Mouse (Mus musculus) spleen, adult 2 months (tissue): ENCODE measurements at regions not wholly inside any gene's neighbourhood (a gene's known extent, or its start where the extent isn't known, plus 50 kb on each side); places are given as distances from the start of the nearest gene placed in this dataset.

Experiments used
- CTCF ChIP-seq: fragments of 200-500 bp; IDR thresholded peaks from 2 replicates; pipeline ENCODE4 v1.5.1; 2011; ENCODE audit warnings: mild to moderate bottlenecking, inconsistent platforms; ENCODE audit not compliant: insufficient read depth, insufficient read length, insufficient replicate concordance; ENCODE audit errors: extremely low read depth
- POLR2A ChIP-seq: fragments of 200-500 bp; IDR thresholded peaks from 2 replicates; pipeline ENCODE4 v1.6.1; 2011; ENCODE audit warnings: low read depth, low read length, inconsistent platforms

GRCm38 (mm10) chr17:13584394-13584793 lies 175.9 kb upstream of the Afdn start:
- TF ChIP-seq CTCF (no peak), POLR2A (no peak)
